Mouse (Mus musculus): Measurements from ENCODE around the gene Rbbp5. TPM values are rescaled to one million over a fixed set of nuclear protein-coding genes. Genes with fewer than 3 reads are reported as not detected.

The Rbbp5 gene
- polyA plus RNA-seq, 2 experiments, result 37.4 to 43.6 TPM

DNA sequence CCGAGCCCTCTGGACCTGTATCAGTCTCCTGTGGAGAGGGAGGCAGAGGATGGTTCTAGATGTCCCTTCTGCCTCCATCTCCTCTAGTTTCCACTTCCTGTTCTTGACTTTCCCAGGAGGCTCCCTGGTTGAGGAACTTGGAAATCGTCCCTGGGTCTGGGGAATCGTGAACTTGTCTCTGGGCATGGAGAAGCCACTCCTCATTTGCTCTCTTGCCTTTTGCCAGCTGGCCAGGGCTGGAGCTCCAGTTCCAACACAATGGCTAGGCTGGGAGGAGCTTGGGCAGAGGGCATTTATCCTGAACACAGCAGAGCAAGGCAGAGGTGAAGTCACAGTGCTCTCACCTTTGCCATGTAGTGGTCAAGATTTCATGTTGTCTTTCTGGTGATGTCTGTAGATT lies 59.3 kb downstream of the Rbbp5 start:
- Histone ChIP-seq H3K9ac (ENCODE audit: low read depth, low read length, severe bottlenecking) (no peak overlapping the region), H3K27ac (replicated peaks; ENCODE audit: low read depth, low read length) (no peak overlapping the region), H3K4me3 (replicated peaks; ENCODE audit: low read length) (no peak overlapping the region), H3K36me3 (ENCODE audit: control insufficient read depth, insufficient read depth, low read length) (no peaks in the 10 kb centered on the region), H3K4me2 (replicated peaks; ENCODE audit: low read depth, low read length, severe bottlenecking) (no peak overlapping the region), H3K4me1 (ENCODE audit: control insufficient read depth, insufficient read depth, low read length) (peaks cover 6% of the 10 kb centered on the region; the same call in 1 of the 2 replicates), H3K27me3 (ENCODE audit: control insufficient read depth, insufficient read depth, low read length) (peaks cover 18% of the 10 kb centered on the region), H3K9me3 (ENCODE audit: control insufficient read depth, low read length) (no peaks in the 10 kb centered on the region)
- no peak for TF ChIP-seq POLR2A (IDR thresholded peaks at IDR 0.05; ENCODE audit: borderline replicate concordance, extremely low read depth, insufficient read depth, insufficient read length)
- WGBS, result 67% methylated on average over 3 of the region's 3 CpGs
- ATAC-seq (ENCODE audit: low FRiP score, low read depth), result no peak
- DNase-seq (ENCODE audit: low spot score), result no peak

DNA sequence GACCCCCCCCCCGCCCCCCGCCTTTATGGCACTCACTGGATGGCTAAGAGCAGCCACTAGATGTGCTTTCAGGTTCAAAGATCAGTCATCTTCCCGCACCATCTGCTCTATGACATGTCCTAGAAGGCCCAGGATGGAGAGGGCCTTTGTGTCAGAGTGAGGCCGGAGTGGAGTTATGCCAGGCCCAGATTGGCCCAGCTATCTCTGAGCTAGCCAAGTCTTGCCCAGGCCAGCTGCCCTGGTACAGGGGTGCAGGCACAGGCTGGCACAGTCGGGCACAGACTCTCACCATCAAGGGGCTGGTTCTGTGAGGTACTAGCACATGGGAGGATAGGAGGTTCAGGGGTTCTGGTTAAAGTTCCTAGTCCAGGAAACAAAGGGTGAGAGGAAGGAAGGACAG lies 60.6 kb downstream of the Rbbp5 start:
- H3K36me3 ChIP-seq (ENCODE audit: control insufficient read depth, insufficient read depth, low read length), result no peaks in the 10 kb centered on the region
- TF ChIP-seq POLR2A (IDR thresholded peaks at IDR 0.05; ENCODE audit: borderline replicate concordance, extremely low read depth, insufficient read depth, insufficient read length), result no peak
- no peak overlapping the region for H3K9ac ChIP-seq (ENCODE audit: low read depth, low read length, severe bottlenecking)
- H3K4me2 ChIP-seq (replicated peaks; ENCODE audit: low read depth, low read length, severe bottlenecking), result no peak overlapping the region
- 71% methylated on average over 5 of the region's 5 CpGs for WGBS
- H3K4me1 ChIP-seq (ENCODE audit: control insufficient read depth, insufficient read depth, low read length), result peaks cover 10% of the 10 kb centered on the region
- H3K27ac ChIP-seq (replicated peaks; ENCODE audit: low read depth, low read length), result no peak overlapping the region
- no peaks in the 10 kb centered on the region for H3K9me3 ChIP-seq (ENCODE audit: control insufficient read depth, low read length)
- H3K27me3 ChIP-seq (ENCODE audit: control insufficient read depth, insufficient read depth, low read length), result peaks cover 31% of the 10 kb centered on the region
- ATAC-seq (ENCODE audit: low FRiP score, low read depth) (no peak), DNase-seq (ENCODE audit: low spot score) (no peak)
- H3K4me3 ChIP-seq (replicated peaks; ENCODE audit: low read length), result no peak overlapping the region

DNA sequence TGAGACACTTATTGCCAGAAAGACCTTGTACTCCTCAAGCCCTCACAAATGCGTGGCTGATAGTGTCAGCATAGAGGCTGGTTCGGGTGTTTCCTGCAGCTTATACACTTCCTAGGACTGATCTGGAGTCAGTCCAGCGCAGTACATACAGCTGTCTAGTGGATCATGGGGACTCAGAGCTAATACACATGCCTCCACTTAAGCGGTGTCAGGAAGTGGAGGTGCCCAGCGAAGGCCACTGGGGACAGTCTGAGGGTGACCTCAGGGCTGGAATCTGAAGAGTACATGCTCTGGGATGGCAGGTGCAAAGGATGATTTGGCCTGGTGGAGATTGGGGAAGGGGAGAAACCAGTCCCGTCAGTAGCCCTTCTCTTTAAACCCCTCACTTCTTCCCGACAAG lies 63.5 kb downstream of the Rbbp5 start:
- Histone ChIP-seq H3K4me1 (ENCODE audit: control insufficient read depth, insufficient read depth, low read length) (peaks cover 8% of the 10 kb centered on the region; the same call in 1 of the 2 replicates), H3K4me3 (replicated peaks; ENCODE audit: low read length) (no peak overlapping the region), H3K27me3 (ENCODE audit: control insufficient read depth, insufficient read depth, low read length) (peaks cover 48% of the 10 kb centered on the region), H3K9ac (ENCODE audit: low read depth, low read length, severe bottlenecking) (no peak overlapping the region), H3K36me3 (ENCODE audit: control insufficient read depth, insufficient read depth, low read length) (no peaks in the 10 kb centered on the region), H3K4me2 (replicated peaks; ENCODE audit: low read depth, low read length, severe bottlenecking) (no peak overlapping the region), H3K9me3 (ENCODE audit: control insufficient read depth, low read length) (no peaks in the 10 kb centered on the region), H3K27ac (replicated peaks; ENCODE audit: low read depth, low read length) (no peak overlapping the region)
- ATAC-seq (ENCODE audit: low FRiP score, low read depth) (no peak), DNase-seq (ENCODE audit: low spot score) (no peak)
- 49% methylated on average over 7 of the region's 7 CpGs for WGBS
- no peak for TF ChIP-seq POLR2A (IDR thresholded peaks at IDR 0.05; ENCODE audit: borderline replicate concordance, extremely low read depth, insufficient read depth, insufficient read length)

- Histone ChIP-seq H3K9me3 (ENCODE audit: control insufficient read depth, low read length) (no peaks in the 10 kb centered on the region), H3K4me2 (replicated peaks; ENCODE audit: low read depth, low read length, severe bottlenecking) (no peak overlapping the region), H3K4me3 (replicated peaks; ENCODE audit: low read length) (no peak overlapping the region), H3K27me3 (ENCODE audit: control insufficient read depth, insufficient read depth, low read length) (peaks cover 48% of the 10 kb centered on the region), H3K36me3 (ENCODE audit: control insufficient read depth, insufficient read depth, low read length) (no peaks in the 10 kb centered on the region), H3K4me1 (ENCODE audit: control insufficient read depth, insufficient read depth, low read length) (peaks cover 8% of the 10 kb centered on the region; the same call in 1 of the 2 replicates), H3K27ac (replicated peaks; ENCODE audit: low read depth, low read length) (no peak overlapping the region), H3K9ac (ENCODE audit: low read depth, low read length, severe bottlenecking) (no peak overlapping the region)
- ATAC-seq (ENCODE audit: low FRiP score, low read depth) (no peak), DNase-seq (ENCODE audit: low spot score) (no peak)
- no peak for TF ChIP-seq POLR2A (IDR thresholded peaks at IDR 0.05; ENCODE audit: borderline replicate concordance, extremely low read depth, insufficient read depth, insufficient read length)
- WGBS, result 4% methylated on average over 14 of the region's 14 CpGs
Measured at GRCm38 (mm10) chr1:132541171-132541823, 64.1 kb downstream of the Rbbp5 start.

- WGBS, result 11% methylated on average over 5 of the region's 5 CpGs
- Histone ChIP-seq H3K4me3 (replicated peaks; ENCODE audit: low read length) (peak overlapping the region; percentile 24), H3K27me3 (ENCODE audit: control insufficient read depth, insufficient read depth, low read length) (peaks cover 48% of the 10 kb centered on the region), H3K9ac (ENCODE audit: low read depth, low read length, severe bottlenecking) (no peak overlapping the region), H3K36me3 (ENCODE audit: control insufficient read depth, insufficient read depth, low read length) (no peaks in the 10 kb centered on the region), H3K27ac (replicated peaks; ENCODE audit: low read depth, low read length) (no peak overlapping the region), H3K4me1 (ENCODE audit: control insufficient read depth, insufficient read depth, low read length) (peaks cover 8% of the 10 kb centered on the region; the same call in 1 of the 2 replicates), H3K4me2 (replicated peaks; ENCODE audit: low read depth, low read length, severe bottlenecking) (peak overlapping the region; percentile 46), H3K9me3 (ENCODE audit: control insufficient read depth, low read length) (no peaks in the 10 kb centered on the region)
- ATAC-seq (ENCODE audit: low FRiP score, low read depth), result no peak
- no peak for TF ChIP-seq POLR2A (IDR thresholded peaks at IDR 0.05; ENCODE audit: borderline replicate concordance, extremely low read depth, insufficient read depth, insufficient read length)
- DNase-seq (ENCODE audit: low spot score), result no peak
Measured at GRCm38 (mm10) chr1:132541824-132542599, 64.8 kb downstream of the Rbbp5 start.

Measured in limb, embryonic 14.5 days (tissue).